Mouse (Mus musculus) liver, embryonic 15.5 days (tissue): ENCODE measurements around the gene Rab44. TPM values are rescaled to one million over a fixed set of nuclear protein-coding genes. Genes with fewer than 3 reads are reported as not detected.
A peak's percentile ranks its signal among the peaks of the same experiment; 100 is the strongest.

Experiments
- ATAC-seq: fragments of 200-750 bp; cut with Nextera tagmentation; 2 replicates; pipeline ENCODE4 v1.8.0; 2017; ENCODE audit warnings: moderate number of reproducible peaks, mild to moderate bottlenecking, moderate library complexity; ENCODE audit not compliant: insufficient read depth
- H3K27ac ChIP-seq: fragments of 300-500 bp; sonication (generic); replicated peaks from 2 replicates; pipeline ENCODE4 v1.5.1; 2015; ENCODE audit warnings: mild to moderate bottlenecking, inconsistent platforms
- H3K27me3 ChIP-seq: fragments of 300-500 bp; sonication (generic); 2 replicates; pipeline ENCODE4 v1.6.1; 2015; ENCODE audit warnings: mild to moderate bottlenecking, inconsistent platforms
- H3K36me3 ChIP-seq: fragments of 300-500 bp; sonication (generic); replicated peaks from 2 replicates; pipeline ENCODE4 v1.6.1; 2015; ENCODE audit warnings: moderate library complexity, mild to moderate bottlenecking, inconsistent platforms
- H3K4me1 ChIP-seq: fragments of 300-500 bp; sonication (generic); replicated peaks from 2 replicates; pipeline ENCODE4 v1.6.1; 2015; ENCODE audit warnings: inconsistent platforms
- H3K4me2 ChIP-seq: fragments of 300-500 bp; sonication (generic); 2 replicates; pipeline ENCODE4 v1.6.1; 2015; ENCODE audit warnings: moderate library complexity, mild to moderate bottlenecking, inconsistent platforms
- H3K4me3 ChIP-seq: fragments of 300-500 bp; sonication (generic); replicated peaks from 2 replicates; pipeline ENCODE4 v1.5.1; 2015; ENCODE audit warnings: mild to moderate bottlenecking, inconsistent platforms
- H3K9ac ChIP-seq: fragments of 300-500 bp; sonication (generic); 2 replicates; pipeline ENCODE4 v1.6.1; 2015; ENCODE audit warnings: moderate library complexity, mild to moderate bottlenecking, inconsistent platforms
- H3K9me3 ChIP-seq: fragments of 300-500 bp; sonication (generic); replicated peaks from 2 replicates; pipeline ENCODE4 v1.6.1; 2016; ENCODE audit warnings: inconsistent platforms
- WGBS: fragments of 180-500 bp; shearing (Covaris S2); methylation state at CpG from one replicate; pipeline ENCODE4 v1.1.7; 2015; ENCODE audit warnings: mixed read lengths; ENCODE audit not compliant: insufficient replicate concordance; 5-methylcytosine and 5-hydroxymethylcytosine counted together
- polyA plus RNA-seq: library from polyadenylated mRNA; unstranded; fragments of >200 nt; fragmentation: Nextera tagmentation; extraction: Ambion mirVana; gene quantifications from 2 replicates; pipeline ENCODE4 v1.2.1, GENCODE M21; 2015

Rab44 gene
- polyA plus RNA-seq, 1 experiment from 2014 or later: 7.8 TPM

DNA sequence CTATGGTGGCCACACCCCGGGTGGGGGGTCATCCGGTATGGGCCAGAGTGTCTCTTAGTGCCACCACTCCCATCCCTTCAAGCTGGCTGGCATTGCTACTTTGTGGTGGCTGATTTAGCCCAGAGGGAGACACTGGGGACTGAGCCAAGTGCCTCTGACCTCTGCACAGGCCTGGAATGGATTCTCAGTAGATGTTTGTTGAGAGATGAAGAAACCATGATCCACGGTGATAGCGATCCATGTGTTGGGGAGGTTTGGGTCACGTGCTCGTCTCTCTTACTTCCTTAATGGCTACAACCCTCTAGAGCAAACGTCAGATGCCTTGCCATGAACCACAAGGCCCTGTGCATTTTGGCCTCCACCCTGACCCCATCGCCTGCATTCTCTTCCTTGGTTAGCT lies 42.9 kb downstream of the Rab44 start:
- ATAC-seq: no peak
- Histone ChIP-seq H3K27ac (no peak overlapping the region), H3K27me3 (no peaks in the 10 kb centered on the region), H3K4me1 (no peaks in the 10 kb centered on the region; the same call in 1 of the 2 replicates), H3K9me3 (no peaks in the 10 kb centered on the region), H3K9ac (no peak overlapping the region), H3K36me3 (no peaks in the 10 kb centered on the region), H3K4me2 (no peak overlapping the region), H3K4me3 (no peak overlapping the region)
- 55% methylated on average over 8 of the region's 8 CpGs for WGBS

DNA sequence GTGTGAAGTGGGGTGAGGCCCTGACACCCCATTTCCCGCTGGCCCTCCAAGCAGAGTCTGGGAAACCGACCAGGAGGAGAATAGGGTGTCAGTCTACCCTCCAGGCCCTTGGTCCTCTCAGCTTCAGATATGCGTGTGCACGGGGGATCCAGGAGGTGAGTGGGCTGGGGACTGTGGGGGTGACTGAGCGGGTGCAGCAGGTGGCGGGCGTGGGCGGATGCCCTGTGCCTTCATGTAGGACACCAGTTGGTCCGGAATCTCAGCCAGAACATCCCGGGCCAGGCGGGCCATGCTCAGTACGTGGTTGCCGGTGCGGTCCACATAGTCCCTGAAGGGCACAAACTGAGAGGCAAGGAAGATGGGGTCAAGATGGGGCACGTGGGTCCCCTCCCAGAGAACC lies 45.0 kb downstream of the Rab44 start:
- no peak for ATAC-seq
- Histone ChIP-seq H3K27me3 (no peaks in the 10 kb centered on the region), H3K4me3 (no peak overlapping the region), H3K36me3 (no peaks in the 10 kb centered on the region), H3K9ac (no peak overlapping the region), H3K4me2 (no peak overlapping the region), H3K4me1 (peaks cover 3% of the 10 kb centered on the region; the same call in 1 of the 2 replicates), H3K27ac (no peak overlapping the region), H3K9me3 (no peaks in the 10 kb centered on the region)
- WGBS: 81% methylated on average over 15 of the region's 15 CpGs

DNA sequence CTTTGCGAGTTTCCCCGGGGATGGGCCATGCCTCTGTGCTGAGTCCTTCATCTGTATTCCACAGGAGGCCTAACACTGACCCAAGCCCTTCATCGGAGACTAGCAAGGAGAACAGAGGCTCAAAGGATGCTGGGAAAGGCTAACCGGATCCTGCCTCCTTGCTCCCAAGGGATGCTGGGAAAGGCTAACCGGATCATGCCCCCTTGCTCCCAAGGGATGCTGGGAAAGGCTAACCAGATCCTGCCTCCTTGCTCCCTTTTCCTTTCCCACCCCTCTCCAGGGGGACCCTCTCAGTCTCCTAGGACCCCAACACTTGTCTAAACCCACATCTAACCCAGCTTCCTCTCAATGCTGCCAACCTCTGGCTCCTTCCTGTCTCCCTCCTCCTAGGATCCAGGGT lies 45.4 kb downstream of the Rab44 start:
- H3K4me2 ChIP-seq: no peak overlapping the region
- H3K4me3 ChIP-seq: no peak overlapping the region
- H3K4me1 ChIP-seq: peaks cover 7% of the 10 kb centered on the region
- ATAC-seq: no peak
- H3K9ac ChIP-seq: no peak overlapping the region
- H3K36me3 ChIP-seq: no peaks in the 10 kb centered on the region
- WGBS: 83% methylated on average over 5 of the region's 5 CpGs
- H3K27ac ChIP-seq: no peak overlapping the region
- H3K9me3 ChIP-seq: no peaks in the 10 kb centered on the region
- H3K27me3 ChIP-seq: no peaks in the 10 kb centered on the region

DNA sequence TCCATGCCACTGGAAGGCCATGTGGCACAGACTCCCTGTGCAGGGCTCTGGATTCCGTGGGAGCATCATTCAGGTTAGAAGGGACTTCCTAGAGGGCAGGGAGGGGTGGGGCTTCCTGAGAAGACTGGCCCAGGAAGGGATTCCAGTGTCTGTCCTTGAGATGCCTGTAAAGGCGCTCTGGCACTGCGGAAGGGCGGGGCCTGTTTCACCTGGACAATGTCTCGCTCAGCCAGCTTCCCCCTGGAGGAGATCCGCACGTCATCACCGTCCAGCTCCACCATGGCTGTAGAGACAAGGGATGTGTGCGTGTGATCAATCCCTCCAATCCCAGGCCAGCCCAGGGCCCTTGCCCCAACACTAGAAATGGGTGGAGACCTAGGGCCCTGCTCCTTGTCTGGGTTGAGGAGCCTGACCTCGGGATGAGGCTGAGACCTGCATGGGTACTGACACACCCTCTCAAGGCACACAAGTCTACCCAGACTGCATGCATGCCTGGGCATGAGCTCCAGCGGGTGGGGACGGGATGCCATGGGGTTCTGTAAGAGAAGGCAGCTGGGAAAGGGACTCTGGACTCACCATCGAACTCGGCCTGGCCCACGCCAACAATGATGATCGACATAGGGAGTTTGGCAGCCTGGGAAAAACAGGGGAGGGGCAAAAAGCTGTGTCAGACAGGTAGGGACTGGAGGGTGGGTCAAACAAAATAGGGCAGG lies 46.0 kb downstream of the Rab44 start:
- no peaks in the 10 kb centered on the region for H3K36me3 ChIP-seq
- H3K4me3 ChIP-seq: no peak overlapping the region
- no peaks in the 10 kb centered on the region for H3K9me3 ChIP-seq
- ATAC-seq: no peak
- no peaks in the 10 kb centered on the region for H3K27me3 ChIP-seq
- H3K9ac ChIP-seq: no peak overlapping the region
- WGBS: 72% methylated on average over 16 of the region's 16 CpGs
- no peak overlapping the region for H3K27ac ChIP-seq
- no peak overlapping the region for H3K4me2 ChIP-seq
- H3K4me1 ChIP-seq: peaks cover 12% of the 10 kb centered on the region

DNA sequence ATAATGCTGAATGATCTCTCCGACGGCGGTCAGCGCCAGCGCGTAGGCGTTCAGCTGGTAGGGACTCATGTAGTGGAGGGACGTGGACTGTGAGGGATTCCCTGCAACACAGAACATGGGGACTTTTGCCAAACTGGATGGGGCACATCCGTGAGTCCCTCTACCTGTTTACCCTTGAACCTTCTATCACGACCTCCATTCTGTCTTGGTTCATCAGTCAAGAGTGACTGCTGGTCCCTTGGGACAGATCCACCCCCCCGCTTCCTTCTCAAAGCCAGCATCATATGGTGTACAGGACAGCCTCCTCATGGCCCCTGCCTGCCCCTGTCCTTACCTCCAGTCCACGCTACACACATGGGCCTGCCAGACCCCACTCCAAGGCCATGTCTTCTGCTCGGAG lies 48.4 kb downstream of the Rab44 start:
- Histone ChIP-seq H3K4me2 (no peak overlapping the region), H3K9ac (no peak overlapping the region), H3K4me3 (no peak overlapping the region), H3K4me1 (peaks cover 26% of the 10 kb centered on the region), H3K36me3 (no peaks in the 10 kb centered on the region), H3K27me3 (0 out of 2 replicates have a peak, but pooled peaks cover 4% of the 10 kb centered on the region), H3K27ac (no peak overlapping the region), H3K9me3 (no peaks in the 10 kb centered on the region)
- 76% methylated on average over 13 of the region's 13 CpGs for WGBS
- no peak for ATAC-seq

DNA sequence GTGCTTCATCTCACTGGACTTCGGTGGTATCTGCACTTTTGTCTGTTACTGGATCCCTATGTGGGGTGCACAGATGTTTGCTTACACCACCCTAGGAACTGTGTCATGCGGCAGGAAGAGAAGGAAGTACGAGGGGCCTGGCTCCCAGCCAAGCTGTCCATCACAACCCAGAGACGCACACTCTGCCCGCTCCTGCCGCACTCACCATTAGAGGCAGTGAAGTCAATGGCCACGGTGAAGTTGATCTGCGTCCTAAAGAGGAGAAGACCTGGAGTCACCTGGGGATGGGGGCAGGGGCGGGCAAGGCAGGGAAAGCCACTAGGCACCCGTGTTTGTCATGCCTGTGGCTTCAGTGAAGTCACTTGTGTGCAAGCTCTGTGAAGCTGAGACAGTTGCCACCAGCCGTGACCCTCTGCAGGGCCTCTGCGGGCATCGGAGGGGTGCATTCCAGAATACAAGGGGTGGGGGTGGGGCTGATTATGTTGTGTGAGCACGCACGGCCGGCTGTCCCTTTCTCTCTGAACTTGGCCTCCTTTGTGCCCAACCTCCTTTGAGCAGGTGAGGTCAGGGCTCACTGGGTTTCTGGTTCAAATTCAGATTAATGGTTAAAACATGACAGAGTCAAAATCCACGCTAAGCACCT lies 50.6 kb downstream of the Rab44 start:
- H3K36me3 ChIP-seq: no peaks in the 10 kb centered on the region
- H3K9ac ChIP-seq: no peak overlapping the region
- 0 out of 2 replicates have a peak, but pooled peaks have one; percentile 40 for ATAC-seq
- H3K27ac ChIP-seq: no peak overlapping the region
- H3K4me1 ChIP-seq: peaks cover 26% of the 10 kb centered on the region
- WGBS: 9% methylated on average over 17 of the region's 17 CpGs
- peak overlapping the region; percentile 35; the same call in 1 of the 2 replicates for H3K4me2 ChIP-seq
- H3K9me3 ChIP-seq: no peaks in the 10 kb centered on the region
- H3K27me3 ChIP-seq: 0 out of 2 replicates have a peak, but pooled peaks cover 4% of the 10 kb centered on the region
- no peak overlapping the region for H3K4me3 ChIP-seq

- H3K27ac ChIP-seq: no peak overlapping the region
Observed at GRCm38 (mm10) chr17:29165452-29165851, 51.5 kb downstream of the Rab44 start.

GRCm38 (mm10) chr17:29165967-29166578 lies 52.1 kb downstream of the Rab44 start:
- Histone ChIP-seq H3K4me2 (no peak overlapping the region), H3K27ac (no peak overlapping the region), H3K27me3 (0 out of 2 replicates have a peak, but pooled peaks cover 8% of the 10 kb centered on the region), H3K4me3 (no peak overlapping the region), H3K9me3 (no peaks in the 10 kb centered on the region), H3K36me3 (no peaks in the 10 kb centered on the region), H3K9ac (no peak overlapping the region), H3K4me1 (peaks cover 26% of the 10 kb centered on the region)
- ATAC-seq: no peak
- WGBS: 65% methylated on average over 8 of the region's 8 CpGs

More at GRCm38 (mm10) chr17:29165452-29165851, 51.5 kb downstream of the Rab44 start:
- no peak overlapping the region for H3K4me3 ChIP-seq
- peaks cover 26% of the 10 kb centered on the region for H3K4me1 ChIP-seq
- ATAC-seq: 0 out of 2 replicates have a peak, but pooled peaks have one; percentile 26
- H3K9ac ChIP-seq: no peak overlapping the region
- no peak overlapping the region for H3K4me2 ChIP-seq
- no peaks in the 10 kb centered on the region for H3K36me3 ChIP-seq
- 17% methylated on average over 6 of the region's 6 CpGs for WGBS
- no peaks in the 10 kb centered on the region for H3K9me3 ChIP-seq
- 0 out of 2 replicates have a peak, but pooled peaks cover 7% of the 10 kb centered on the region for H3K27me3 ChIP-seq

GRCm38 (mm10) chr17:29167371-29167770 lies 53.4 kb downstream of the Rab44 start:
- no peaks in the 10 kb centered on the region for H3K9me3 ChIP-seq
- H3K4me1 ChIP-seq: peaks cover 37% of the 10 kb centered on the region
- 44% methylated on average over 6 of the region's 6 CpGs for WGBS
- H3K4me2 ChIP-seq: no peak overlapping the region
- ATAC-seq: no peak
- 0 out of 2 replicates have a peak, but pooled peaks cover 8% of the 10 kb centered on the region for H3K27me3 ChIP-seq
- no peaks in the 10 kb centered on the region for H3K36me3 ChIP-seq
- H3K4me3 ChIP-seq: no peak overlapping the region
- no peak overlapping the region for H3K9ac ChIP-seq
- no peak overlapping the region for H3K27ac ChIP-seq

DNA sequence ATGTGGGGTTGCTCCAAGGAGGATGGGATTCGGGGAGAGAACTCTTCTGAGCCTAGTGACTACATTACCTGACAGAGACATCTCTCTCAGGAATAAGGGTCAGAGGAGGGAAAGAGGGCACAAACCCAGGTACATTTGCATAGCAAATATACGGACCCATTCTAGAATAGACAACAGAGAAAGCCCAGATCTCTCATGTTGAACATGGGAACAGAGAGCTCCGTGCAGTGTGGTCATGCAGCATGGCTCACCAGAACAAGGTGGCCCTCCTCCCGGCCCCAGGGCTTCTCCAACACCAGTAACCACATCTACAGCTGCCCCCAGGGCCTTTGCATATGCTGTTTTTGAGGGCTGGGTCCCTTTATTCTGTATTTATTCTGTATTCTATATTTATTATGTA lies 54.5 kb downstream of the Rab44 start:
- Histone ChIP-seq H3K4me3 (no peak overlapping the region), H3K27me3 (0 out of 2 replicates have a peak, but pooled peaks cover 8% of the 10 kb centered on the region), H3K9me3 (no peaks in the 10 kb centered on the region), H3K27ac (no peak overlapping the region), H3K36me3 (no peaks in the 10 kb centered on the region), H3K4me1 (peaks cover 37% of the 10 kb centered on the region), H3K9ac (no peak overlapping the region), H3K4me2 (no peak overlapping the region)
- WGBS: 57% methylated on average over 4 of the region's 4 CpGs
- no peak for ATAC-seq

- no peaks in the 10 kb centered on the region for H3K9me3 ChIP-seq
- H3K9ac ChIP-seq: no peak overlapping the region
- no peaks in the 10 kb centered on the region for H3K36me3 ChIP-seq
- no peak for ATAC-seq
- WGBS: 61% methylated on average over 12 of the region's 12 CpGs
- peaks cover 33% of the 10 kb centered on the region for H3K4me1 ChIP-seq
- no peak overlapping the region for H3K27ac ChIP-seq
- 0 out of 2 replicates have a peak, but pooled peaks cover 8% of the 10 kb centered on the region for H3K27me3 ChIP-seq
- H3K4me2 ChIP-seq: no peak overlapping the region
- H3K4me3 ChIP-seq: no peak overlapping the region
Observed at GRCm38 (mm10) chr17:29168996-29169601, 55.2 kb downstream of the Rab44 start.
